Comparison of ENCODE assay signal across 7 mouse cellular contexts in the genomic region with DNA sequence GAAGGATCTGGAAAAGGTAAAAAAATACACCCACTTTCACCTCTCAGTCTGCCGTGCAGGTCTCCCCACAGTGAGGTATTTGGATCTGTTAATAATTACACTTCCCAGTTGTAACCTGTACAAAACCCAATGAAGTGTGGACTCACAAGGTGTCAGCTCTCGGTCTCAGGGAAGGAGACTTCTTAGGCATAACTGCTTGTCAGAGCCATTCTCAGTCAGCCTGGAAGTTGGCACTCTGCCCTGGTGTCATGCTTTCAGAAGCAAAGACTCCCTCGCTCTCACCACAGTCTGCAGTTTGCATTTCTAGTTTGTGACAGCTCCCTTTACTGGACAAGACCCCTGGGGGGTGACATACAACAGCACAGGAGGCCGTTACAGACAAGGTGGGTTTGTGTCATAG. TPM values are rescaled to one million over a fixed set of nuclear protein-coding genes. Genes with fewer than 3 reads are reported as not detected.
A peak's percentile ranks its signal among the peaks of the same experiment; 100 is the strongest.
DNase-seq lines count a peak whose midpoint lies in the region; ATAC-seq and TF ChIP-seq lines count a peak whose summit lies in the region.

No protein-coding gene starts in this region.

- no peak overlapping the region for H3K4me3 ChIP-seq in midbrain, postnatal 0 days (ENCODE audit: low read depth, low read length)
- H3K4me3 ChIP-seq in midbrain, embryonic 10.5 days = no peak overlapping the region
- no peak overlapping the region for H3K4me3 ChIP-seq in hindbrain, embryonic 15.5 days
- H3K4me3 ChIP-seq in lung, embryonic 16.5 days (ENCODE audit: low read length) = no peak overlapping the region

- no peak overlapping the region for H3K4me2 ChIP-seq in midbrain, postnatal 0 days (ENCODE audit: low read depth, low read length, poor library complexity, severe bottlenecking)
- H3K4me2 ChIP-seq in hindbrain, embryonic 15.5 days = no peak overlapping the region
- no peak overlapping the region for H3K4me2 ChIP-seq in lung, embryonic 16.5 days (ENCODE audit: low read depth, low read length)

- WGBS in midbrain, postnatal 0 days = 44% methylated on average over 4 of the region's 4 CpGs
- 88% methylated on average over 4 of the region's 4 CpGs for WGBS in midbrain, embryonic 10.5 days
- 46% methylated on average over 4 of the region's 4 CpGs for WGBS in hindbrain, embryonic 15.5 days
- WGBS in lung, embryonic 16.5 days = 11% methylated on average over 4 of the region's 4 CpGs

- no peak overlapping the region for H3K27ac ChIP-seq in midbrain, postnatal 0 days (ENCODE audit: low read depth, low read length)
- no peak overlapping the region for H3K27ac ChIP-seq in midbrain, embryonic 10.5 days (replicated peaks)
- H3K27ac ChIP-seq in hindbrain, embryonic 15.5 days (replicated peaks) = no peak overlapping the region
- peak overlapping the region; percentile 93 for H3K27ac ChIP-seq in lung, embryonic 16.5 days (ENCODE audit: low read length)

- ATAC-seq in midbrain, postnatal 0 days (ENCODE audit: low FRiP score) = no peak
- ATAC-seq in hindbrain, embryonic 15.5 days (ENCODE audit: low FRiP score, low read depth) = peak; percentile 36
- ATAC-seq in lung, embryonic 16.5 days (ENCODE audit: low read depth) = peak; percentile 60
- no peak for ATAC-seq in megakaryocyte, adult 5-6 weeks (ENCODE audit: poor library complexity, severe bottlenecking)

- H3K27me3 ChIP-seq in midbrain, postnatal 0 days (ENCODE audit: insufficient read depth, low read length) = no peaks in the 10 kb centered on the region
- H3K27me3 ChIP-seq in midbrain, embryonic 10.5 days (ENCODE audit: low read depth, poor library complexity, severe bottlenecking) = no peaks in the 10 kb centered on the region
- H3K27me3 ChIP-seq in hindbrain, embryonic 15.5 days = no peaks in the 10 kb centered on the region
- H3K27me3 ChIP-seq in lung, embryonic 16.5 days (ENCODE audit: control insufficient read depth, insufficient read depth, low read depth, low read length) = no peaks in the 10 kb centered on the region

- H3K36me3 ChIP-seq in midbrain, postnatal 0 days (ENCODE audit: insufficient read depth, low read length) = no peaks in the 10 kb centered on the region
- no peaks in the 10 kb centered on the region for H3K36me3 ChIP-seq in midbrain, embryonic 10.5 days
- no peaks in the 10 kb centered on the region for H3K36me3 ChIP-seq in hindbrain, embryonic 15.5 days
- H3K36me3 ChIP-seq in lung, embryonic 16.5 days (ENCODE audit: control insufficient read depth, insufficient read depth, low read length) = no peaks in the 10 kb centered on the region

- no peak for TF ChIP-seq CTCF in midbrain, postnatal 0 days (IDR thresholded peaks at IDR 0.05)

- H3K9ac ChIP-seq in midbrain, postnatal 0 days (replicated peaks; ENCODE audit: low read length, poor library complexity, severe bottlenecking) = no peak overlapping the region
- no peak overlapping the region for H3K9ac ChIP-seq in hindbrain, embryonic 15.5 days
- no peak overlapping the region for H3K9ac ChIP-seq in lung, embryonic 16.5 days (ENCODE audit: low read length)

- H3K9me3 ChIP-seq in midbrain, postnatal 0 days (ENCODE audit: low read length) = no peaks in the 10 kb centered on the region
- H3K9me3 ChIP-seq in midbrain, embryonic 10.5 days (replicated peaks) = no peaks in the 10 kb centered on the region
- no peaks in the 10 kb centered on the region for H3K9me3 ChIP-seq in hindbrain, embryonic 15.5 days
- no peaks in the 10 kb centered on the region for H3K9me3 ChIP-seq in lung, embryonic 16.5 days (ENCODE audit: control insufficient read depth, low read length)

- peaks cover 7% of the 10 kb centered on the region; the same call in 1 of the 2 replicates for H3K4me1 ChIP-seq in midbrain, postnatal 0 days (ENCODE audit: insufficient read depth, low read length)
- peaks cover 26% of the 10 kb centered on the region for H3K4me1 ChIP-seq in midbrain, embryonic 10.5 days
- peaks cover 26% of the 10 kb centered on the region for H3K4me1 ChIP-seq in hindbrain, embryonic 15.5 days (replicated peaks)
- H3K4me1 ChIP-seq in lung, embryonic 16.5 days (replicated peaks; ENCODE audit: control insufficient read depth, insufficient read depth, low read length) = peaks cover 54% of the 10 kb centered on the region

- peak; percentile 70 for DNase-seq in midbrain, postnatal 0 days (ENCODE audit: low spot score)
- no peak for DNase-seq in midbrain, embryonic 10.5 days (ENCODE audit: low spot score)
- peak; percentile 62 to 82 for DNase-seq in cerebellum, postnatal 25 days
- DNase-seq in T-cell, adult 2 months (ENCODE audit: low spot score) = no peak

RNA-seq across cellular contexts. Expression of gene Afdn, which starts 15.5 kb away (rescaled TPM):
- 100 and 133 TPM in 2 replicates for total RNA-seq in midbrain, postnatal 0 days (2014; rRNA removed)
- polyA plus RNA-seq in midbrain, postnatal 0 days (2015; fragmentation: Nextera tagmentation; extraction: Ambion mirVana) = 109 and 138 TPM in 2 replicates
- polyA plus RNA-seq in midbrain, embryonic 10.5 days (2016; fragmentation: Nextera tagmentation; extraction: Ambion mirVana) = 72.1 and 73.1 TPM in 2 replicates
- 131 and 132 TPM in 2 replicates for polyA plus RNA-seq in hindbrain, embryonic 15.5 days (2015; fragmentation: Nextera tagmentation; extraction: Ambion mirVana)
- 77.3 and 92.6 TPM in 2 replicates for polyA plus RNA-seq in lung, embryonic 16.5 days (2015; fragmentation: Nextera tagmentation; extraction: Ambion mirVana)
- 14.1 and 15.3 TPM in 2 replicates for total RNA-seq in megakaryocyte, adult 5-6 weeks (2015)
- total RNA-seq in megakaryocyte, adult 5-6 weeks (2017) = 22.6 and 29.1 TPM in 2 replicates

RNA-seq across cellular contexts. Expression of gene Tcte2, which starts 16.8 kb away (rescaled TPM):
- 22.2 and 26.6 TPM in 2 replicates for total RNA-seq in midbrain, postnatal 0 days (2014; rRNA removed)
- polyA plus RNA-seq in midbrain, postnatal 0 days (2015; fragmentation: Nextera tagmentation; extraction: Ambion mirVana) = 8.6 and 10.0 TPM in 2 replicates
- polyA plus RNA-seq in midbrain, embryonic 10.5 days (2016; fragmentation: Nextera tagmentation; extraction: Ambion mirVana) = 5.6 and 6.1 TPM in 2 replicates
- polyA plus RNA-seq in hindbrain, embryonic 15.5 days (2015; fragmentation: Nextera tagmentation; extraction: Ambion mirVana) = 16.8 TPM in 2 replicates
- 4.6 and 4.8 TPM in 2 replicates for polyA plus RNA-seq in lung, embryonic 16.5 days (2015; fragmentation: Nextera tagmentation; extraction: Ambion mirVana)
- total RNA-seq in megakaryocyte, adult 5-6 weeks (2015) = not detected in 2 replicates
- not detected in 2 replicates for total RNA-seq in megakaryocyte, adult 5-6 weeks (2017)

Comparison
In these comparisons a context has a peak if more than half of its experiments do, and no peak if none do; other contexts are left out.
1. DNase-seq: peak in midbrain, postnatal 0 days (single experiment) and cerebellum, postnatal 25 days (2 of 2); none in midbrain, embryonic 10.5 days (single experiment) and T-cell, adult 2 months (single experiment).
2. ATAC-seq: peak in hindbrain, embryonic 15.5 days (single experiment) and lung, embryonic 16.5 days (single experiment); none in midbrain, postnatal 0 days (single experiment) and megakaryocyte, adult 5-6 weeks (single experiment).